8 mouse cellular contexts compared by ENCODE assay signal in the genomic region with DNA sequence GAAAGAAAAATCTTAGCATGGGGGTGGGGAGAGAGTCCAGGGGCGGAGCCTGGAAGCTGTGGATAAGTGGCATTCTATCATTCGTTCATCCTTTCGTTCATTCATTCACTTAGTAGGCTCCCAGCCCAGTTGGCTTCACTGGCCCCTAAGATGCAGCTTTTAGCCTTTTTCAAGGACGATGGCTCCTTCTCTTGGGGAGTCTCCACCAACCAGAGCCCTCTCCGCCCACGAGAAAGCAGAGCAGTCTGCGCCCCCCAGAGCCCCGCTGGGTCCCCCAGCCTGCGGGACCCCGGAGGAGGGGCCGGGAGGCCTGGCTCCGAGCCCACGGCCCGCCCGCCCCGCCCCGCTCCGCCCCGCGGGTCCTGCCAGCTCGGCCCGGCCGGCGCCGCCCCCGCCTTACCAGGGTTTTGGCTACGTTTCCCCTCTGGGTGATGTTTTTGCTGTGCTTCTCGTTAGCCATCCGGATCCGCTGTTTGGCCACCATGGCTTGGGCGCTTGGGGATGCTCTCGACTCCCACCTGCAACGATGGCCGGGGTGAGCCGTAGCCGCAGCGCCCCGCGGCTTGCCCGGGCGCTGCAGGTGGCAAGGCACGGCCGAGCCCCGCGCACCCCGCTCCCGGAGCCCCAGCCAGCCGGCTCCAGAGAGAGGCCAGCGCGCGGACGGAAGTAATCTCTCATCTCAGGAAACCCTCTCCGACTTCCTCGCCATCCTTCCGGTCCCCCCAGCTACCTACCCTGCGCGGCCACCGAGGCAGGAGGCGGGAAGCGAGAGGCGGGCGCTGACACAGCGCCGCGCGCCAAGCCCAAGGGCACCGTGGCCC. TPM values are rescaled to one million over a fixed set of nuclear protein-coding genes. Genes with fewer than 3 reads are reported as not detected.
DNase-seq lines count a peak whose midpoint lies in the region; ATAC-seq lines count a peak whose summit lies in the region.

No protein-coding gene starts in this region.

- under 1% methylated on average over 67 of the region's 67 CpGs for WGBS in hindbrain, embryonic 13.5 days
- 1% methylated on average over 48 of the region's 67 CpGs for WGBS in lung, embryonic 16.5 days

- no peaks in the 10 kb centered on the region for H3K9me3 ChIP-seq in hindbrain, embryonic 13.5 days
- H3K9me3 ChIP-seq in lung, embryonic 16.5 days (ENCODE audit: control insufficient read depth, low read length), result no peaks in the 10 kb centered on the region

- peak overlapping the region; percentile 90 for H3K9ac ChIP-seq in hindbrain, embryonic 13.5 days
- peak overlapping the region; percentile 75 for H3K9ac ChIP-seq in lung, embryonic 16.5 days (ENCODE audit: low read length)

- ATAC-seq in hindbrain, embryonic 13.5 days (ENCODE audit: low FRiP score), result peak; percentile 81
- peak; percentile 84 for ATAC-seq in lung, embryonic 16.5 days (ENCODE audit: low read depth)

- H3K27ac ChIP-seq in hindbrain, embryonic 13.5 days, result peak overlapping the region; percentile 92
- H3K27ac ChIP-seq in lung, embryonic 16.5 days (ENCODE audit: low read length), result peak overlapping the region; percentile 47

- no peaks in the 10 kb centered on the region for H3K36me3 ChIP-seq in hindbrain, embryonic 13.5 days
- H3K36me3 ChIP-seq in lung, embryonic 16.5 days (ENCODE audit: control insufficient read depth, insufficient read depth, low read length), result no peaks in the 10 kb centered on the region

- peaks cover 33% of the 10 kb centered on the region for H3K4me1 ChIP-seq in hindbrain, embryonic 13.5 days (replicated peaks)
- H3K4me1 ChIP-seq in lung, embryonic 16.5 days (replicated peaks; ENCODE audit: control insufficient read depth, insufficient read depth, low read length), result peaks cover 13% of the 10 kb centered on the region

- H3K4me2 ChIP-seq in hindbrain, embryonic 13.5 days, result peak overlapping the region; percentile 87
- peak overlapping the region; percentile 98 for H3K4me2 ChIP-seq in lung, embryonic 16.5 days (ENCODE audit: low read depth, low read length)

- peak; percentile 85 for DNase-seq in Muller cell, postnatal 12 days (ENCODE audit: inconsistent ontology term)
- peak; percentile 92 to 93 for DNase-seq in cerebellum, postnatal 10 days
- peak; percentile 66 to 67 for DNase-seq in frontal cortex, postnatal 36 days (ENCODE audit: low spot score in 2 of 2)
- DNase-seq in layer of hippocampus, postnatal 10 days (ENCODE audit: low spot score in 2 of 2), result peak; percentile 73 to 82
- peak; percentile 70 for DNase-seq in ovary, adult 18-20 months (ENCODE audit: low spot score)
- DNase-seq in thymus, postnatal 0 days (ENCODE audit: low spot score), result peak; percentile 64

- H3K4me3 ChIP-seq in hindbrain, embryonic 13.5 days, result peak overlapping the region; percentile 74
- H3K4me3 ChIP-seq in lung, embryonic 16.5 days (ENCODE audit: low read length), result peak overlapping the region; percentile 66

- H3K27me3 ChIP-seq in hindbrain, embryonic 13.5 days, result no peaks in the 10 kb centered on the region
- H3K27me3 ChIP-seq in lung, embryonic 16.5 days (ENCODE audit: control insufficient read depth, insufficient read depth, low read depth, low read length), result no peaks in the 10 kb centered on the region

RNA-seq across cellular contexts. Expression of gene Serp2, which starts 0.4 kb away (rescaled TPM):
- polyA plus RNA-seq in hindbrain, embryonic 13.5 days (2015; fragmentation: Nextera tagmentation; extraction: Ambion mirVana), result 128 and 133 TPM in 2 replicates
- total RNA-seq in layer of hippocampus, postnatal 10 days (2021), result 100 to 1,000 TPM; 150 to 175 TPM
- polyA plus RNA-seq in lung, embryonic 16.5 days (2015; fragmentation: Nextera tagmentation; extraction: Ambion mirVana), result 6.3 and 7.2 TPM in 2 replicates
- polyA plus RNA-seq in thymus, postnatal 0 days (2015; fragmentation: Nextera tagmentation; extraction: Ambion mirVana), result 5.8 and 6.6 TPM in 2 replicates

Comparison
In these comparisons a context has a peak if more than half of its experiments do, and no peak if none do; other contexts are left out.
1. Peak in every context shown above with its lines: DNase-seq, ATAC-seq, H3K4me3 ChIP-seq and H3K27ac ChIP-seq.
2. RNA of gene Serp2, which starts 0.4 kb away (polyA plus RNA-seq): 128 to 133 TPM in hindbrain, embryonic 13.5 days; 5.8 to 6.6 TPM in thymus, postnatal 0 days and 6.3 to 7.2 TPM in lung, embryonic 16.5 days; every median in the first group is over 10 times any median in the second.